In genomic region chr10:12817409-12817808, GRCm38 (mm10) we compare ENCODE assay signal across 9 mouse cellular contexts. TPM values are rescaled to one million over a fixed set of nuclear protein-coding genes. Genes with fewer than 3 reads are reported as not detected.
DNase-seq lines count a peak whose midpoint lies in the region; ATAC-seq and TF ChIP-seq lines count a peak whose summit lies in the region.
"Had no signal": no experiment of that assay in that cellular context is flagged by ENCODE, and none has a peak within 500 bp of the region (broad histone marks: within the 10 kb centered on the region; RNA-seq: fewer than 3 reads in every experiment).

No protein-coding gene starts in this region.

- no peak overlapping the region for H3K4me2 ChIP-seq in hindbrain, postnatal 0 days (ENCODE audit: low read depth, low read length)
- no peak overlapping the region for H3K4me2 ChIP-seq in neural tube, embryonic 14.5 days (ENCODE audit: low read depth, low read length)
- H3K4me2 ChIP-seq: liver, embryonic 13.5 days had no signal

- H3K27ac ChIP-seq in hindbrain, postnatal 0 days, result no peak overlapping the region
- H3K27ac ChIP-seq in neural tube, embryonic 14.5 days (ENCODE audit: low read depth, low read length), result no peak overlapping the region
- H3K27ac ChIP-seq: liver, embryonic 13.5 days had no signal

- no peak for TF ChIP-seq CTCF in hindbrain, postnatal 0 days (IDR thresholded peaks at IDR 0.05; ENCODE audit: low read depth)

- H3K9me3 ChIP-seq in hindbrain, postnatal 0 days (ENCODE audit: low read length), result no peaks in the 10 kb centered on the region
- H3K9me3 ChIP-seq in neural tube, embryonic 14.5 days (ENCODE audit: control insufficient read depth, low read length), result no peaks in the 10 kb centered on the region
- H3K9me3 ChIP-seq: liver, embryonic 13.5 days had no signal

- peak; percentile 16; the same call in 1 of the 2 replicates for ATAC-seq in common myeloid progenitor, adult 5-6 weeks (replicated peaks; ENCODE audit: low read depth, poor library complexity, severe bottlenecking)
- ATAC-seq in hindbrain, postnatal 0 days, result peak; percentile 74
- ATAC-seq in neural tube, embryonic 14.5 days (ENCODE audit: low read depth), result peak; percentile 69; the same call in 1 of the 2 replicates

- no peak overlapping the region for H3K9ac ChIP-seq in hindbrain, postnatal 0 days (replicated peaks; ENCODE audit: low read length)
- H3K9ac ChIP-seq in neural tube, embryonic 14.5 days (replicated peaks; ENCODE audit: low read depth, low read length), result no peak overlapping the region
- H3K9ac ChIP-seq: liver, embryonic 13.5 days had no signal

- no peak overlapping the region for H3K4me3 ChIP-seq in hindbrain, postnatal 0 days (ENCODE audit: low read length)
- H3K4me3 ChIP-seq in neural tube, embryonic 14.5 days (ENCODE audit: low read depth, low read length), result no peak overlapping the region
- H3K4me3 ChIP-seq: liver, embryonic 13.5 days had no signal

- H3K36me3 ChIP-seq in hindbrain, postnatal 0 days (ENCODE audit: insufficient read depth, low read length), result no peaks in the 10 kb centered on the region
- H3K36me3 ChIP-seq in neural tube, embryonic 14.5 days (ENCODE audit: control insufficient read depth, insufficient read depth, low read length), result no peaks in the 10 kb centered on the region
- H3K36me3 ChIP-seq: liver, embryonic 13.5 days had no signal

- WGBS in hindbrain, postnatal 0 days, result 53% methylated on average over 6 of the region's 6 CpGs
- 67% methylated on average over 6 of the region's 6 CpGs for WGBS in neural tube, embryonic 14.5 days

- H3K4me1 ChIP-seq in hindbrain, postnatal 0 days (ENCODE audit: insufficient read depth, low read length), result peaks cover 4% of the 10 kb centered on the region
- H3K4me1 ChIP-seq in neural tube, embryonic 14.5 days (ENCODE audit: control insufficient read depth, insufficient read depth, low read length), result no peaks in the 10 kb centered on the region

- no peaks in the 10 kb centered on the region for H3K27me3 ChIP-seq in hindbrain, postnatal 0 days (ENCODE audit: insufficient read depth, low read length)
- H3K27me3 ChIP-seq in neural tube, embryonic 14.5 days (ENCODE audit: control insufficient read depth, insufficient read depth, low read length), result no peaks in the 10 kb centered on the region
- H3K27me3 ChIP-seq: liver, embryonic 13.5 days had no signal

- peak; percentile 18 for DNase-seq in gastrocnemius, postnatal 14 days
- DNase-seq in gastrocnemius, adult 8-10 months (ENCODE audit: low spot score in 2 of 2), result no peak
- peak; percentile 37 for DNase-seq in adipocyte (ENCODE audit: low spot score)
- peak; percentile 55 for DNase-seq in hindbrain, postnatal 0 days (ENCODE audit: low spot score)
- DNase-seq in frontal cortex, adult 2 months (ENCODE audit: extremely low spot score in 1 of 2, low spot score in 1 of 2), result no peak
- DNase-seq in thymus, adult 18-20 months, result no peak
- DNase-seq: liver, embryonic 13.5 days had no signal

- intact Hi-C loops in gastrocnemius, postnatal 14 days (cut with DNase I; ENCODE audit: low total_unique reads), result no loop called here

RNA-seq across cellular contexts. Expression of gene Utrn, which starts 51.8 kb away (rescaled TPM):
- 10 to 100 TPM; 37.1 to 44.7 TPM for total RNA-seq in gastrocnemius, postnatal 14 days (2021)
- total RNA-seq in gastrocnemius, adult 8-10 months (2022), result 10 to 100 TPM; 17.2 to 23.0 (median 20.2) TPM
- 45.9 and 46.5 TPM in 2 replicates for total RNA-seq in common myeloid progenitor, adult 5-6 weeks (2017)
- total RNA-seq in hindbrain, postnatal 0 days (2014; rRNA removed), result 24.6 and 25.8 TPM in 2 replicates
- 25.0 and 27.3 TPM in 2 replicates for polyA plus RNA-seq in hindbrain, postnatal 0 days (2015; fragmentation: Nextera tagmentation; extraction: Ambion mirVana)
- polyA plus RNA-seq in neural tube, embryonic 14.5 days (2014; fragmentation: Nextera tagmentation; extraction: Ambion mirVana), result 16.0 and 28.3 TPM in 2 replicates
- polyA plus RNA-seq in frontal cortex, adult 2 months (2012; rRNA removed), result 28.0 and 29.9 TPM in 2 replicates

Comparison
In these comparisons a context has a peak if more than half of its experiments do, and no peak if none do; other contexts are left out.
1. DNase-seq: peak in gastrocnemius, postnatal 14 days (single experiment), adipocyte (single experiment) and hindbrain, postnatal 0 days (single experiment); none in gastrocnemius, adult 8-10 months (0 of 2), frontal cortex, adult 2 months (0 of 2) and thymus, adult 18-20 months (0 of 2).
2. ATAC-seq: peak in every context shown above with its lines; median percentile 74 in hindbrain, postnatal 0 days; 69 in neural tube, embryonic 14.5 days; 16 in common myeloid progenitor, adult 5-6 weeks.